In genomic region chr13:113325678-113326077, GRCm38 (mm10) we compare ENCODE assay signal across 30 mouse cellular contexts. TPM values are rescaled to one million over a fixed set of nuclear protein-coding genes. Genes with fewer than 3 reads are reported as not detected.
"Had no signal": no experiment of that assay in that cellular context is flagged by ENCODE, and none has a peak within 500 bp of the region (broad histone marks: within the 10 kb centered on the region; RNA-seq: fewer than 3 reads in every experiment).

No protein-coding gene starts in this region.

- H3K9ac ChIP-seq: limb, embryonic 12.5 days; limb, embryonic 13.5 days; limb, embryonic 15.5 days; liver, embryonic 12.5 days; liver, embryonic 13.5 days; liver, embryonic 14.5 days; liver, embryonic 15.5 days; liver, postnatal 0 days; lung, embryonic 14.5 days; midbrain, embryonic 12.5 days; midbrain, embryonic 13.5 days; midbrain, embryonic 15.5 days; neural tube, embryonic 12.5 days had no signal

- ATAC-seq: liver, embryonic 12.5 days; liver, postnatal 0 days; midbrain, embryonic 13.5 days; midbrain, embryonic 15.5 days; midbrain, embryonic 16.5 days had no signal

- H3K36me3 ChIP-seq: liver, embryonic 12.5 days; liver, embryonic 13.5 days; liver, embryonic 15.5 days; midbrain, embryonic 10.5 days; midbrain, embryonic 12.5 days; midbrain, embryonic 13.5 days; midbrain, embryonic 15.5 days; neural tube, embryonic 12.5 days had no signal

- DNase-seq: layer of hippocampus, postnatal 36 days; left cerebral cortex, postnatal 4 days; liver; liver, embryonic 13.5 days; liver, postnatal 0 days; lung, adult 18-20 months; lung, embryonic 14.5 days; lung, postnatal 14 days; lung, postnatal 4 days; midbrain, embryonic 14.5 days had no signal

- H3K27me3 ChIP-seq: limb, embryonic 12.5 days; limb, embryonic 13.5 days; limb, embryonic 15.5 days; liver, embryonic 12.5 days; liver, embryonic 13.5 days; liver, embryonic 15.5 days; midbrain, embryonic 12.5 days; midbrain, embryonic 13.5 days; midbrain, embryonic 15.5 days; neural tube, embryonic 12.5 days had no signal

- H3K4me1 ChIP-seq: limb, embryonic 10.5 days; limb, embryonic 12.5 days; limb, embryonic 13.5 days; limb, embryonic 15.5 days; liver, embryonic 12.5 days; liver, embryonic 13.5 days; liver, embryonic 15.5 days; midbrain, embryonic 10.5 days; midbrain, embryonic 12.5 days; midbrain, embryonic 13.5 days; neural tube, embryonic 12.5 days had no signal

- H3K4me3 ChIP-seq: left cerebral cortex, adult 2 months; limb, embryonic 10.5 days; limb, embryonic 12.5 days; limb, embryonic 13.5 days; limb, embryonic 15.5 days; liver, embryonic 12.5 days; liver, embryonic 13.5 days; liver, embryonic 15.5 days; megakaryocyte, embryonic 14.5 days; midbrain, embryonic 10.5 days; midbrain, embryonic 12.5 days; midbrain, embryonic 13.5 days; midbrain, embryonic 15.5 days; myocyte; neural tube, embryonic 12.5 days had no signal

- H3K9me3 ChIP-seq: limb, embryonic 10.5 days; limb, embryonic 15.5 days; liver, embryonic 12.5 days; liver, embryonic 13.5 days; liver, embryonic 15.5 days; midbrain, embryonic 12.5 days; midbrain, embryonic 13.5 days; midbrain, embryonic 15.5 days; neural tube, embryonic 12.5 days had no signal

- H3K27ac ChIP-seq: left cerebral cortex, adult 2 months; limb, embryonic 10.5 days; limb, embryonic 12.5 days; limb, embryonic 13.5 days; limb, embryonic 15.5 days; liver, embryonic 12.5 days; liver, embryonic 13.5 days; liver, embryonic 14.5 days; liver, embryonic 15.5 days; macrophage; midbrain, embryonic 10.5 days; midbrain, embryonic 12.5 days; midbrain, embryonic 13.5 days; midbrain, embryonic 15.5 days; neural tube, embryonic 12.5 days had no signal

- H3K4me2 ChIP-seq: limb, embryonic 12.5 days; limb, embryonic 13.5 days; limb, embryonic 15.5 days; liver, embryonic 11.5 days; liver, embryonic 12.5 days; liver, embryonic 13.5 days; liver, embryonic 15.5 days; lung, embryonic 14.5 days; midbrain, embryonic 11.5 days; midbrain, embryonic 12.5 days; midbrain, embryonic 13.5 days; midbrain, embryonic 15.5 days; neural tube, embryonic 12.5 days had no signal

RNA-seq across cellular contexts. Expression of gene BC067074, which starts 32.7 kb away (rescaled TPM):
- polyA plus RNA-seq: liver, adult 2 months; macrophage had no signal
